Mouse (Mus musculus): ENCODE results near the gene P4htm. TPM values are rescaled to one million over a fixed set of nuclear protein-coding genes. Genes with fewer than 3 reads are reported as not detected.

P4htm gene
- polyA plus RNA-seq, 1 experiment from 2014 or later: 20.0 TPM

GRCm38 (mm10) chr9:108568511-108568921 lies 29.0 kb downstream of the P4htm start:
- no peak for ATAC-seq (ENCODE audit: extremely low read depth, insufficient number of reproducible peaks, low FRiP score, low TSS enrichment)
- H3K4me3 ChIP-seq: peak overlapping the region; percentile 83
- H3K9me3 ChIP-seq: no peaks in the 10 kb centered on the region
- peak overlapping the region; percentile 93 for H3K9ac ChIP-seq
- H3K4me1 ChIP-seq: peaks cover 41% of the 10 kb centered on the region
- peak overlapping the region; percentile 94 for H3K4me2 ChIP-seq
- H3K27ac ChIP-seq (replicated peaks): peak overlapping the region; percentile 96; the same call in 1 of the 2 replicates
- no peaks in the 10 kb centered on the region for H3K27me3 ChIP-seq (replicated peaks)
- peaks cover 54% of the 10 kb centered on the region for H3K36me3 ChIP-seq
- WGBS: 64% methylated on average over 17 of the region's 17 CpGs

DNA sequence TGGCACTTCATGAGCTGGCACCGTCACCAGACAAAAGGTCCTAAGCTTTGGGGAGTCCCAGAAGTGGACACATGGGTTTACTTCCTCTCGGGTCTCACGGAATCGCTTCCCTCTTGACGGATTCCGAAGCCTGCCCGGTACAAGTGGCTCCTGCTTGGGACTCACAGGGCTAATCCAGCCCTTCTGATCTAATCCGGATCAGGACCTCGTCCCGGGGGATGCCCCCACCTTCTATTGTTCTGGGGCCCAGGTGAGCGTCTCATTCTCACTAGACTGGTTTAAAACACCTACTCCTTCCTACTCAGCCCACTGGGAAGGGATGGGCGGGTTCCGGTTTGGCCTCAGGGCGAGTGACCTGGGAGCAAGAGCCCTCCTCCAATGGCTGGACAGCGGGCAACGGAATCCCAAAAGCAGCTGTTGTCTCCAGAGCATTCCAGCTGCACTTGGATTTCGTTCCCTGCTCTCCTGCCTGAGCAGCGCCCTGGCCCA lies 29.5 kb downstream of the P4htm start:
- no peaks in the 10 kb centered on the region for H3K9me3 ChIP-seq
- ATAC-seq (ENCODE audit: extremely low read depth, insufficient number of reproducible peaks, low FRiP score, low TSS enrichment): no peak
- WGBS: 9% methylated on average over 18 of the region's 18 CpGs
- H3K4me2 ChIP-seq: peak overlapping the region; percentile 94
- H3K4me3 ChIP-seq: peak overlapping the region; percentile 83
- H3K4me1 ChIP-seq: peaks cover 40% of the 10 kb centered on the region
- no peaks in the 10 kb centered on the region for H3K27me3 ChIP-seq (replicated peaks)
- peaks cover 54% of the 10 kb centered on the region for H3K36me3 ChIP-seq
- H3K27ac ChIP-seq (replicated peaks): peak overlapping the region; percentile 96
- H3K9ac ChIP-seq: peak overlapping the region; percentile 93

DNA sequence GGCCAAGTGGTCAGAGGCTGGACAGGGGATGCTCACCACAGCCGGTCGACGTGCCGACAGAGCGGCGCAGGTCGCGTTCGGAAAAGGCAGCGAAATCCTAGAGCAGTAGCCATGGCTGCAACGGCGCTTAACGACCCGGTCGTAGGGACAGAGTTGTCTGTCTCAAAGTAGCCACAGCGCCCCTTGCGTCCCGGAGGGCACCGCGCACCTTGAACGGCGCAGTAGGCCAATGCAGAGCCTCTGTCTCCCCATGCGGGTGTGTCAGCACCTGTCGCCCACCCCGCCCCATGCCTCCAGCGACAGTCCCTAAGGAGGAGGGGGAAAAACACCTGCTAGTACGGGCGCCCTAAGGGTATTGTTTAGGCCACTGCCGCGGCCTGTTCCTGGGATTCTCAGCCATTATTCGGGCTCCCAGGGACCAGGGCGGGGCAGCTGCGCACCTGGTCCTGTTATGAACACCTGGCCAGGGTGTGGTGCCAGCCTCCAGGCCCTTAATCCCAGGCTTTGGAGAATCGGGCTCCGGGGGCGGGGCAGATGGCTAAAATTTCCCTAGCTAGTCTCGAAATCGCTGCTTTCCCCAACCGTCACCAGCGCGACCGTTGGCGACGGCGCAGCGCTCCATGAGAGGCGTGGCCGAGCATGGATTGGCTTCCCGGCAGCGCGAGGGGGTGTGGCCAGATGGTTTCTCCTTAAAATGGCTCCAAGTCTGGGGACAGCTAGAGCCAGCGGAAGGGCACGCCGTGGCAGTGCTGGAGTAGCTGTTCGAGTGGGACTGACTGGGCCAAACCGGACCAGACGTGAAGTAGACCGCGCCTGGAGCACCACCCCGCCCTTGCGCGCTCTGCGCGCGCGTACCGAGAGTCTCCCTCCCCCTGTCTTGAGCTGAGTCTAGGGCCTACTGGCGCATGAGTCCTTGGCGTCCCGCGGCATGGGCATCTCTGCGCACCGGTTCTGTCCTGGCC lies 30.4 kb downstream of the P4htm start, which contains the start of gene Ndufaf3:
Ndufaf3 (minus strand) TSS at position 620 of the 962 bp plus-strand sequence.
- peak within 1 kb of the TSS; percentile 93 for H3K9ac ChIP-seq
- H3K36me3 ChIP-seq: peaks cover 54% of the 10 kb centered on the region
- peak within 1 kb of the TSS; percentile 94 for H3K4me2 ChIP-seq
- H3K4me1 ChIP-seq: peaks cover 40% of the 10 kb centered on the region
- H3K4me3 ChIP-seq: peak within 1 kb of the TSS; percentile 83
- no peaks in the 10 kb centered on the region for H3K27me3 ChIP-seq (replicated peaks)
- ATAC-seq (ENCODE audit: extremely low read depth, insufficient number of reproducible peaks, low FRiP score, low TSS enrichment): peak; percentile 75
- H3K27ac ChIP-seq (replicated peaks): peak within 1 kb of the TSS; percentile 96
- H3K9me3 ChIP-seq: no peaks in the 10 kb centered on the region
- whole genome bisulfite sequencing: under 1% methylated on average over 72 of the region's 73 CpGs

DNA sequence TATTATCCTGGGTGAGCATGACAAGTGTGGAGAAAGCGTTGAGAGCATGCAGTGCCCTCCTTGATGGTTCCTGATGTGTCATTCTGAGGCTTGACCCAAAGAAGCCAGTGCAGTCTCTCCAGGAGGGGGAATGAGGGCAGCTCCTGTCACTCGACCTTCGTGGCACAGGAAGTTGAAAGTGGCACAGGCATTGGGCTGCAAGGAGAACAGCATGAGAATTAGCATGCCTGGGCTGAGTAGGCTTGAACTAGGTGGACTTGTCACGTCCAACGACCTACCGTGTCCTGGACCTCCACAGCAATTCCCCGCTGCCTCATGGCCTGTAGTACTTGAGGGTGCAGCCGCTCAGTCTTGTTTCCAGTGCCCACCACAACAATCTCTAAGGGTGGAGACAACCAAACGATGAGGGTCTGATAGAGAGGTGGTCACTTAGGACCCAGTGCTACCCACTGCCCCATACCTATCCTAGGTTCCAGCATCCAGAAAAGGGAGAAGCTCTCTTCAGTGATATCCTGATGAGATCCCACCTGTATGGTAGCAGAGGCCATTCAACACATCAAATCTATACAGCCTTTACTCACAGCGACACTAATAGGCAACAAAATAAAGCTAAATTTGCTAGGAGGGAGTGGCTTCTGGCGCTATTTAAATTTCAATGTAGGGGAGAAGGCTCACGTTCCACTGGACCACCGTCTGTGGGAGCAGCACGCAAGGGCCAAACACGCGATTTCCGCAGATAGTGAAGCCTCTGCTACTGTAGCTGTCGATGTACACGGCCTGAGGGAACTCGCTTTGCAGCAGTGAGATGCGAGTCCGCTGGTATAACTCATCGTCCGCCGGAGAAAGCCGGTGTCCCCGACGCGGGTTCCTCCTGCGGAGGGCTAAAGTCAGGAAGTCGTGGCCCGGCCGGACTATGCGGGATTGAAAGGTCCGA lies 31.3 kb downstream of the P4htm start:
- 10% methylated on average over 35 of the region's 35 CpGs for WGBS
- Histone ChIP-seq H3K27ac (replicated peaks) (peak overlapping the region; percentile 96), H3K4me3 (peak overlapping the region; percentile 83), H3K9me3 (no peaks in the 10 kb centered on the region), H3K36me3 (peaks cover 54% of the 10 kb centered on the region), H3K9ac (peak overlapping the region; percentile 93), H3K27me3 (replicated peaks) (no peaks in the 10 kb centered on the region), H3K4me1 (peaks cover 49% of the 10 kb centered on the region), H3K4me2 (peak overlapping the region; percentile 94)
- no peak for ATAC-seq (ENCODE audit: extremely low read depth, insufficient number of reproducible peaks, low FRiP score, low TSS enrichment)

- WGBS: 80% methylated on average over 7 of the region's 7 CpGs
- Histone ChIP-seq H3K9ac (peak overlapping the region; percentile 20; the same call in 1 of the 2 replicates), H3K27ac (replicated peaks) (no peak overlapping the region), H3K4me1 (peaks cover 39% of the 10 kb centered on the region), H3K4me3 (no peak overlapping the region), H3K9me3 (no peaks in the 10 kb centered on the region), H3K4me2 (no peak overlapping the region), H3K27me3 (replicated peaks) (no peaks in the 10 kb centered on the region), H3K36me3 (peaks cover 54% of the 10 kb centered on the region)
- no peak for ATAC-seq (ENCODE audit: extremely low read depth, insufficient number of reproducible peaks, low FRiP score, low TSS enrichment)
Observed at GRCm38 (mm10) chr9:108564131-108564530, 33.3 kb downstream of the P4htm start.

DNA sequence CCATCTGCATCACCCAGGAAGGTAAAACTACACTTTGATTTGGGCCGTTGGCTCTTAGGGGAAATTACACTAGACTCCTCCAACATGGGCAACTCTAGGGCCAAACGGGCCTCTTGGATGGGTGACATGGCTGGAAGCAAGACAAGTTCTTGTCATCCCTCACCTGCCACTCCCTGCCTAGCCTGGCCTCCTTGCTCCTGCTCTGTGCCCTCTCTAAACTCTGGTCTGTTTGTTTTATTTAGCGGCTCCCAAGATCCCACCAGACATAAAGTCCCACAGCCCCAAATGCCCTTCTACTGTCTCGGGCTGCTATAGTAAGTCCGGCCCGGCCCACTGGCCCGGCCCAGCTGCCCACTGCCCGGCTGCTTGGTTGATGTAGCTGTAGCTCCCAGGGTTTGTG lies 33.8 kb downstream of the P4htm start:
- Histone ChIP-seq H3K4me3 (no peak overlapping the region), H3K9ac (peak overlapping the region; percentile 20; the same call in 1 of the 2 replicates), H3K27ac (replicated peaks) (no peak overlapping the region), H3K9me3 (no peaks in the 10 kb centered on the region), H3K36me3 (peaks cover 58% of the 10 kb centered on the region), H3K27me3 (replicated peaks) (no peaks in the 10 kb centered on the region), H3K4me1 (peaks cover 34% of the 10 kb centered on the region), H3K4me2 (no peak overlapping the region)
- no peak for ATAC-seq (ENCODE audit: extremely low read depth, insufficient number of reproducible peaks, low FRiP score, low TSS enrichment)
- 88% methylated on average over 8 of the region's 8 CpGs for WGBS

GRCm38 (mm10) chr9:108560227-108560841 lies 37.1 kb downstream of the P4htm start, which contains the start of gene Impdh2:
TSS of gene Impdh2 (plus strand) at chr9:108560286.
- peaks cover 15% of the 10 kb centered on the region for H3K4me1 ChIP-seq
- under 1% methylated on average over 52 of the region's 53 CpGs for WGBS
- ATAC-seq (ENCODE audit: extremely low read depth, insufficient number of reproducible peaks, low FRiP score, low TSS enrichment): peak; percentile 97
- H3K4me3 ChIP-seq: peak within 1 kb of the TSS; percentile 64
- H3K9ac ChIP-seq: peak within 1 kb of the TSS; percentile 86
- no peaks in the 10 kb centered on the region for H3K27me3 ChIP-seq (replicated peaks)
- H3K36me3 ChIP-seq: peaks cover 86% of the 10 kb centered on the region
- peak within 1 kb of the TSS; percentile 76 for H3K4me2 ChIP-seq
- no peaks in the 10 kb centered on the region for H3K9me3 ChIP-seq
- peak within 1 kb of the TSS; percentile 87 for H3K27ac ChIP-seq (replicated peaks)

DNA sequence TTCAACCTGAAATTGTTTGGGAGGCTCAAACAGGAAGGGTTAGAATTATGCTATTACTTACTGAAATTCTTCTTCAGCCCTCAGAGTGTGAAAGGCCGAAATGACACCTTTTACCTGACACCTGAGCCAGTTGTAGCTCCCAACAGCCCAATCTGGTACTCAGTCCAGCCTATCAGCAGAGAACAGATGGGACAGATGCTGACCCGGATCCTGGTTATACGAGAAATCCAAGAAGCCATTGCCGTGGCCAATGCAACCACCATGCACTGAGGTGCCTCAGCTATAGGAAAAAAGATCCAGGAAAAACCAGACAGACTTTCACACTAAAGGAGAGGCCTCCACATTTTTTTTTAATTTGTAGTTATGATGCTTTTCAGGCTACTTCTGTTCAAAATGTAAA lies 38.3 kb downstream of the P4htm start:
- H3K9ac ChIP-seq: 0 out of 2 replicates have a peak overlapping the region, but pooled peaks have one; percentile 0
- ATAC-seq (ENCODE audit: extremely low read depth, insufficient number of reproducible peaks, low FRiP score, low TSS enrichment): no peak
- peaks cover 86% of the 10 kb centered on the region for H3K36me3 ChIP-seq
- H3K4me3 ChIP-seq: no peak overlapping the region
- no peaks in the 10 kb centered on the region for H3K27me3 ChIP-seq (replicated peaks)
- no peak overlapping the region for H3K4me2 ChIP-seq
- WGBS: 80% methylated on average over 4 of the region's 4 CpGs
- H3K27ac ChIP-seq (replicated peaks): no peak overlapping the region
- H3K4me1 ChIP-seq: peaks cover 15% of the 10 kb centered on the region
- H3K9me3 ChIP-seq: no peaks in the 10 kb centered on the region

DNA sequence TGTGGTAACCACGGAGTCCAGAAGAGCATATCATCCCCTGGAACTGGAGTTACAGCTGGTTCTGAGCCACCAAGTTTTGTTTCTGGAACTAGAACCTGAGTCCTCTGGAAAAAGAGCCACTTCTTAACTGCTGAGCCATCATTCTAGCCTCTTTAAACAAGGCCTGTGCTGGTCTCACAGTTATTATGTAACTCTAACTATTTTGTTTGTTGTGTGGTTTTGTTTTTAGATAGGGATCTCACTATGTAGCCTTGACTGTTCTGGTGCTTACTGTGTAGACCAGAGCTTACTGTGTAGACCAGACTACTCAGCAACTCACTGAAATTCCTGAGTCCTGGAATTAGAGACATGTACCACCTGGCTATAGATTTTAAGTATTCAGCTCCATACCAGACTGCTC lies 50.6 kb downstream of the P4htm start:
- Histone ChIP-seq H3K4me1 (no peaks in the 10 kb centered on the region), H3K36me3 (peaks cover 94% of the 10 kb centered on the region), H3K4me3 (no peak overlapping the region), H3K4me2 (no peak overlapping the region), H3K27me3 (replicated peaks) (no peaks in the 10 kb centered on the region), H3K27ac (replicated peaks) (no peak overlapping the region), H3K9ac (no peak overlapping the region), H3K9me3 (no peaks in the 10 kb centered on the region)
- no peak for ATAC-seq (ENCODE audit: extremely low read depth, insufficient number of reproducible peaks, low FRiP score, low TSS enrichment)
- WGBS: 88% methylated on average over 1 of the region's 1 CpGs

- Histone ChIP-seq H3K36me3 (peaks cover 96% of the 10 kb centered on the region), H3K4me3 (no peak overlapping the region), H3K4me1 (no peaks in the 10 kb centered on the region), H3K9me3 (no peaks in the 10 kb centered on the region), H3K27ac (replicated peaks) (no peak overlapping the region), H3K27me3 (replicated peaks) (no peaks in the 10 kb centered on the region), H3K9ac (no peak overlapping the region), H3K4me2 (no peak overlapping the region)
- 91% methylated on average over 3 of the region's 3 CpGs for WGBS
- no peak for ATAC-seq (ENCODE audit: extremely low read depth, insufficient number of reproducible peaks, low FRiP score, low TSS enrichment)
Observed at GRCm38 (mm10) chr9:108545986-108546385, 51.5 kb downstream of the P4htm start.
